Mouse (Mus musculus): ENCODE results near the gene Uhrf1bp1l.

The Uhrf1bp1l gene

GRCm38 (mm10) chr10:89838834-89839233 is 94.0 kb downstream of the Uhrf1bp1l start:
- no peak for DNase-seq (ENCODE audit: low spot score)

GRCm38 (mm10) chr10:89850951-89851350 is 106.2 kb downstream of the Uhrf1bp1l start:
- DNase-seq (ENCODE audit: low spot score): no peak

- no peak for DNase-seq (ENCODE audit: low spot score)
These were observed 110.6 kb downstream of the Uhrf1bp1l start for GRCm38 (mm10) chr10:89855251-89855875.

GRCm38 (mm10) chr10:89856286-89856685 is 111.5 kb downstream of the Uhrf1bp1l start:
- no peak for DNase-seq (ENCODE audit: low spot score)

GRCm38 (mm10) chr10:89868211-89868610 is 123.4 kb downstream of the Uhrf1bp1l start:
- DNase-seq (ENCODE audit: low spot score): no peak

- no peak for DNase-seq (ENCODE audit: low spot score)
These were observed 124.0 kb downstream of the Uhrf1bp1l start for GRCm38 (mm10) chr10:89868836-89869235.

Data from urinary bladder, postnatal 25 days (tissue).